Mouse (Mus musculus): ENCODE measurements at regions not wholly inside any gene's neighbourhood (a gene's known extent, or its start where the extent isn't known, plus 50 kb on each side); places are given as distances from the start of the nearest gene placed in this dataset.

DNA sequence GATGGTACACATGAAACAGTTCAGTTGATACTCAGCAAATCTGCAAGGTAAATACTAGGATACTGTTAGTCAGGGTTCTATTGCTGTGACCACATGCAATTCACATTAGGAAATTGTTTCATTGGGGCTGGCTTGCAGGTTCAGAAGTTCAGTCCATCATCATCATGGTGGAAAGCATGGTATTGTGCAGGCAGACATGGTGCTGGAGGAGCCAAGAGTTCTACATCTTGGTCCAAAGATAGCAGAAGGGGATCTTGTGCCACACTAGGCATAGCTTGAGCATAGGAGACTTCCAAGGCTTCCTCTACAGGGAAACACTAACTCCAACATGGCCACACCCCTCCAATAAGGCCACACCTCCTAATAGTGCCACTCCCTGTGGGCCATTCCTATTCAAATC, 99.1 kb downstream of the Ier5 start:
- no peak for TF ChIP-seq CTCF (IDR thresholded peaks at IDR 0.05)
- no peak for TF ChIP-seq POLR2A (IDR thresholded peaks at IDR 0.05; ENCODE audit: insufficient read depth, low read depth, low read length)

Data from heart, adult 2 months (tissue).